In the genomic region with DNA sequence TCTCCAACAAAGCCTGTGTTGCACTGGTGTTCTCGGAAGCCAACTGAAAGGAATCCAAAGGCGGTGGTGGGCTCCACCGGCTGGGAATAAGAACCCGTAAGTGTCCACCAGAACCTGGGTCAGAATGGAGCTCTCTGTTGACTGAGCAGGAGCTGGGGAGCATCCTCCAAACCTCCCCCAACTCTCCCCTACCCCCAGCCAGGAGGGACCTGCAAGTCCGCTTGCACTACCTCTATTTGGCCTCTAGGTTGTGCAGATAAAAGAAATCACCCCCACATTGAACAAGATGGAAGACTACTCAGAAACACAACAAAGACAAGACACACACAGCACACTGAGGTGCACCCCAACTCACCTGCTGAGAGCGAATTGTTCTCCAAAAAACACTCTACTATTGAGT, we compare ENCODE assay signal across 10 mouse cellular contexts. TPM values are rescaled to one million over a fixed set of nuclear protein-coding genes. Genes with fewer than 3 reads are reported as not detected.
DNase-seq lines count a peak whose midpoint lies in the region; ATAC-seq and TF ChIP-seq lines count a peak whose summit lies in the region.
"Had no signal": no experiment of that assay in that cellular context is flagged by ENCODE, and none has a peak within 500 bp of the region (broad histone marks: within the 10 kb centered on the region; RNA-seq: fewer than 3 reads in every experiment).

No protein-coding gene starts in this region.

- H3K9me3 ChIP-seq in forebrain, postnatal 0 days (ENCODE audit: low read length), result no peaks in the 10 kb centered on the region
- no peaks in the 10 kb centered on the region for H3K9me3 ChIP-seq in forebrain, embryonic 11.5 days (ENCODE audit: control insufficient read depth, low read length)
- H3K9me3 ChIP-seq: neural tube, embryonic 13.5 days had no signal

- H3K4me1 ChIP-seq in forebrain, postnatal 0 days (ENCODE audit: insufficient read depth), result no peaks in the 10 kb centered on the region
- H3K4me1 ChIP-seq in forebrain, embryonic 11.5 days (replicated peaks; ENCODE audit: control insufficient read depth, insufficient read depth, low read length), result no peaks in the 10 kb centered on the region

- ATAC-seq in forebrain, postnatal 0 days, result no peak
- no peak for ATAC-seq in forebrain, embryonic 11.5 days (replicated peaks; ENCODE audit: low FRiP score)
- peak; percentile 60 for ATAC-seq in common myeloid progenitor, adult 5-6 weeks (replicated peaks; ENCODE audit: low read depth, poor library complexity, severe bottlenecking)

- H3K9ac ChIP-seq in forebrain, postnatal 0 days, result no peak overlapping the region
- no peak overlapping the region for H3K9ac ChIP-seq in forebrain, embryonic 11.5 days (ENCODE audit: low read length)
- H3K9ac ChIP-seq: neural tube, embryonic 13.5 days had no signal

- WGBS in forebrain, postnatal 0 days, result 85% methylated on average over 6 of the region's 6 CpGs
- WGBS in forebrain, embryonic 11.5 days, result 80% methylated on average over 6 of the region's 6 CpGs

- H3K27ac ChIP-seq in forebrain, postnatal 0 days (ENCODE audit: low read depth, low read length), result no peak overlapping the region
- no peak overlapping the region for H3K27ac ChIP-seq in forebrain, embryonic 11.5 days (ENCODE audit: low read depth, low read length)
- H3K27ac ChIP-seq in layer of hippocampus, adult 2 months, result no peak overlapping the region
- H3K27ac ChIP-seq: macrophage; neural tube, embryonic 13.5 days had no signal

- H3K27me3 ChIP-seq in forebrain, postnatal 0 days (ENCODE audit: insufficient read depth, low read length), result no peaks in the 10 kb centered on the region
- H3K27me3 ChIP-seq in forebrain, embryonic 11.5 days (ENCODE audit: control insufficient read depth, insufficient read depth, low read length), result no peaks in the 10 kb centered on the region
- H3K27me3 ChIP-seq: neural tube, embryonic 13.5 days had no signal

- H3K4me3 ChIP-seq in forebrain, postnatal 0 days (ENCODE audit: low read depth, low read length), result no peak overlapping the region
- H3K4me3 ChIP-seq in forebrain, embryonic 11.5 days (ENCODE audit: low read depth, low read length), result no peak overlapping the region
- no peak overlapping the region for H3K4me3 ChIP-seq in layer of hippocampus, adult 2 months
- H3K4me3 ChIP-seq: neural tube, embryonic 13.5 days had no signal

- peaks cover 43% of the 10 kb centered on the region for H3K36me3 ChIP-seq in forebrain, postnatal 0 days (ENCODE audit: insufficient read depth)
- H3K36me3 ChIP-seq in forebrain, embryonic 11.5 days (ENCODE audit: control insufficient read depth, insufficient read depth, low read length), result peaks cover 5% of the 10 kb centered on the region

- no peak for DNase-seq in forebrain, postnatal 0 days
- DNase-seq in forebrain, embryonic 11.5 days (ENCODE audit: low spot score), result no peak
- DNase-seq in layer of hippocampus, adult 2 months (ENCODE audit: low spot score in 2 of 2), result no peak
- DNase-seq in layer of hippocampus, postnatal 14 days (ENCODE audit: low spot score in 2 of 2), result no peak
- peak; percentile 27 for DNase-seq in 3134 (ENCODE audit: extremely low read depth, insufficient read length, low spot score)
- DNase-seq in urinary bladder, adult 18-20 months (ENCODE audit: low spot score in 2 of 2), result no peak
- DNase-seq in gastrocnemius, postnatal 4 days (ENCODE audit: low spot score in 2 of 2), result no peak

- no peak overlapping the region for H3K4me2 ChIP-seq in forebrain, postnatal 0 days (ENCODE audit: low read depth)
- no peak overlapping the region for H3K4me2 ChIP-seq in forebrain, embryonic 11.5 days (ENCODE audit: low read depth, low read length, severe bottlenecking)
- H3K4me2 ChIP-seq: neural tube, embryonic 13.5 days had no signal

- TF ChIP-seq CTCF in forebrain, postnatal 0 days (IDR thresholded peaks at IDR 0.05; ENCODE audit: low read depth), result peak; percentile 28
- TF ChIP-seq CTCF in layer of hippocampus, adult 2 months (conservative IDR thresholded peaks at IDR 0.05), result peak; percentile 61

RNA-seq across cellular contexts. Expression of a gene that starts 8.7 kb away (rescaled TPM):
- total RNA-seq in forebrain, postnatal 0 days (2014; rRNA removed), result 925 and 1,077 TPM in 2 replicates
- 945 and 997 TPM in 2 replicates for polyA plus RNA-seq in forebrain, postnatal 0 days (2015; fragmentation: Nextera tagmentation; extraction: Ambion mirVana)
- polyA plus RNA-seq in forebrain, embryonic 11.5 days (2014; fragmentation: Nextera tagmentation; extraction: Ambion mirVana), result 417 and 429 TPM in 2 replicates
- total RNA-seq in layer of hippocampus, adult 2 months (2021), result 100 to 1,000 TPM; 549 to 572 TPM
- total RNA-seq in layer of hippocampus, postnatal 14 days (2021), result 100 to 1,000 TPM; 684 to 686 TPM
- total RNA-seq in common myeloid progenitor, adult 5-6 weeks (2017), result 159 and 178 TPM in 2 replicates
- 1,000 to 10,000 TPM; 1,578 to 1,616 TPM for total RNA-seq in gastrocnemius, postnatal 4 days (2021)

RNA-seq across cellular contexts. Expression of a gene that starts 50.4 kb away (rescaled TPM):
- total RNA-seq in forebrain, postnatal 0 days (2014; rRNA removed), result 34.9 and 44.7 TPM in 2 replicates
- polyA plus RNA-seq in forebrain, postnatal 0 days (2015; fragmentation: Nextera tagmentation; extraction: Ambion mirVana), result 7.5 and 7.7 TPM in 2 replicates
- 4.2 and 7.5 TPM in 2 replicates for polyA plus RNA-seq in forebrain, embryonic 11.5 days (2014; fragmentation: Nextera tagmentation; extraction: Ambion mirVana)
- total RNA-seq in layer of hippocampus, adult 2 months (2021), result 10 to 100 TPM; 41.8 to 45.3 TPM
- total RNA-seq in layer of hippocampus, postnatal 14 days (2021), result 10 to 100 TPM; 43.8 to 44.3 TPM
- 10.9 and 12.3 TPM in 2 replicates for total RNA-seq in common myeloid progenitor, adult 5-6 weeks (2017)
- total RNA-seq in gastrocnemius, postnatal 4 days (2021), result 10 to 100 TPM; 13.5 to 15.0 TPM

RNA-seq across cellular contexts. Expression of a gene that starts 50.8 kb away (rescaled TPM):
- total RNA-seq in forebrain, postnatal 0 days (2014; rRNA removed), result 17.5 and 24.4 TPM in 2 replicates
- 15.4 and 22.1 TPM in 2 replicates for polyA plus RNA-seq in forebrain, postnatal 0 days (2015; fragmentation: Nextera tagmentation; extraction: Ambion mirVana)
- polyA plus RNA-seq in forebrain, embryonic 11.5 days (2014; fragmentation: Nextera tagmentation; extraction: Ambion mirVana), result 15.6 and 15.9 TPM in 2 replicates
- total RNA-seq in layer of hippocampus, adult 2 months (2021), result 10 to 100 TPM; 25.2 to 26.2 TPM
- total RNA-seq in layer of hippocampus, postnatal 14 days (2021), result 10 to 100 TPM; 20.4 to 22.3 TPM
- total RNA-seq in common myeloid progenitor, adult 5-6 weeks (2017), result 29.2 and 40.7 TPM in 2 replicates
- 10 to 100 TPM; 15.9 to 16.7 TPM for total RNA-seq in gastrocnemius, postnatal 4 days (2021)
